Mouse (Mus musculus) heart, postnatal 0 days (tissue): ENCODE data around the gene Rps5.

Experiments used
- CTCF ChIP-seq: IDR thresholded peaks from 2 replicates; pipeline ENCODE4 v1.5.1; 2016; ENCODE audit warnings: antibody characterized with exemption, control low read depth, low read depth
- EP300 ChIP-seq: IDR thresholded peaks from 2 replicates; pipeline ENCODE4 v1.6.1; 2016; ENCODE audit warnings: antibody characterized with exemption, low read depth

GRCm38 (mm10) chr7:12934808-12935207, 12.7 kb downstream of the Rps5 start:
- TF ChIP-seq EP300 (no peak), CTCF (no peak)
